Mouse (Mus musculus): ENCODE data around the gene Gm10053.
"Not testable (repeated sequence)": the region's sequence is repeated elsewhere in the genome, so short reads cannot be mapped to it uniquely, and the experiment has no call there.

Gene Gm10053

DNA sequence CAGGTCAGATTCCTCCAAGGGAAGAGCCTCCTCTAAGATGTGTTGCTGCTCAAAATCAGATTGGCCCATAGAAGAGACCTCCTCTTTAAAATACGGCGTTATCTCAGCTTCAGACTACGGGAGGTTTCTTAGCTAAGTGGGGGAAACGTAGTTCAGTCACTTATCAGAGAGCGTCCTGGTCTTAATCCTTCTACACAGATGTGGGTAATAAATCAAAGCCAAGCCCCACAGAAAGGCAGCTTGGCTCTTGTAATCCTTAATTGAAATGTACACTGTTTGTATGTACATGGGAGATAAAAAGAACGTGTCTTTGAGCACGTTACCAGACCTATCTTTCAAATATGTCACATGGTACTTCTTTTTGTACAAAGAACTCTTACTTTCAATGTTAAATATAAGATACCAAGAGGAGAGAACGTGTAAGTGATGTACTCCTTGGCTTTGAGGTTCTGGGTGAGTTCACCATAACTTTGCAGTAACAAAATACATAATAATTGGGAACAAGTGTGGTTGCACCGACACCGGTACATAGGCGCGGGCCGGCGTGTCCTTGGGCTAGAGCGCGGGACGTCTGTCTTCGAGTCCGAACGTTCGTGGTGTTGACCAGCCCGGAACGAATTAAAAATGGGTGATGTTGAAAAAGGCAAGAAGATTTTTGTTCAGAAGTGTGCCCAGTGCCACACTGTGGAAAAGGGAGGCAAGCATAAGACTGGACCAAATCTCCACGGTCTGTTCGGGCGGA, at the start of gene Gm10053:
TSS of gene Gm10053 (plus strand) at position 558 of the 742 bp plus-strand sequence.
- DNase-seq (ENCODE audit: low read depth, low spot score): not testable (repeated sequence)

DNA sequence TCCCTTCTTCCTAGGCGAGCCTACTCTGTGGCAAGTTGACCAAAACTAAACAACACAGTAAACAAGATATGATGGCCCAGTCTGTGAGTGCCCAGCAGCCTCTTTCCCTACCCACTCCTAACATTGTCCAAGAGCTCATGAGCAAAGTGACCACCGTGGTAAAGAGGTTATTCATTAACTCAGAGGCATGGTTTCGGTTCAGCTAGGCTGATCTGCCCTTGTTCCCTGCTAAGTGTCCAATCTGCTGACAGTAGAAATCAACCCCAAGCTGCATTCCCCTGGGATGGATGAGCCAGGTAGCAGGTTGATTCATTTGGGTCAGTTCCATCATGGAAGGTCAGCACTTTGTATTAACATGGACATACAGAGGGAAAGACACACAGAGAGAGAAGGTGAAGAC, 33.4 kb upstream of the Gm10053 start:
- no peak for DNase-seq (ENCODE audit: low read depth, low spot score)

DNA sequence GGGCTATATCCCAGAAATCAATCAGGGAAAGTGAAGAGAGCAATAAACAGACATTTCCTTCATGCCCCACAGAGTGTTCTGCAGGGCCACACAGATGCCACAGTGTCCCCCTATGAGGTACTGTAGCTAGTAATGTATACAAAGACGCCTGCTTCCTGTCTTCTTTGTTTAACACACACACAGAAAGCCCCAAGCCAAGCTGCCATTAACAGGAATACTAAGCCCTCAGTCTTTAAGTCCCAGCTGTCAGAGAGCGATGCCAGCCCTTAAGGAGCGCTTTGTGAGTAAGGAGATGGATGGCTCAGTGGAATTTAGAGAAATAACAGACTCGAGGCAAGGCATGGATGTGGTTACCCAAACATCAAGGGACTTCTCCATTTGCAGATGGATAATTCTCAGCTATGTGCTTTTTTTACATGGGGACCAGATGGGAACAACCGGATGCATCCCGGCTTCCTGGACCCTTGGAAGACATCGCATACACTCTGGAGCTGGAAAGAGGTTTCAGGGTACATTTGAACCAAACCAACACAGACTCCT, 30.4 kb upstream of the Gm10053 start:
- no peak for DNase-seq (ENCODE audit: low read depth, low spot score)

DNA sequence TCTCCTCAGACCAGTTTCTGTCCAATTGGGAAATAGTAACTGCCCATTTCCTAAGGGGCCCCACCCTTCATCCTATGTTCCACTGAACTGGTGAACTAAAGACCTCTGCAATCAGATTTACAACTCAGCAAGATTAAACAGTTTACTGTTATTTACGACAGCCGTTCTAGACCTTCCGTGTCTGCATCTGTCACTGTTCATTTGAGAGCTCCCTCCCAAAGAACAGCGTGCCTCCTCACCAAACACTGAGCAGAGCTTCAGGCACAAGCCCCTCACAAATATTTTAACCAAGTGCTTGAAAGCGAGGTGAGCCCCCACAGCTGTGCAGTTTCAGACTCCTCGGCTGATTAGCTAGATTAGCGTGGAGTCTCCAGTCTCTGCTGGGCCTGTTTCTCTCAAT, 27.1 kb upstream of the Gm10053 start:
- DNase-seq (ENCODE audit: low read depth, low spot score): no peak

DNA sequence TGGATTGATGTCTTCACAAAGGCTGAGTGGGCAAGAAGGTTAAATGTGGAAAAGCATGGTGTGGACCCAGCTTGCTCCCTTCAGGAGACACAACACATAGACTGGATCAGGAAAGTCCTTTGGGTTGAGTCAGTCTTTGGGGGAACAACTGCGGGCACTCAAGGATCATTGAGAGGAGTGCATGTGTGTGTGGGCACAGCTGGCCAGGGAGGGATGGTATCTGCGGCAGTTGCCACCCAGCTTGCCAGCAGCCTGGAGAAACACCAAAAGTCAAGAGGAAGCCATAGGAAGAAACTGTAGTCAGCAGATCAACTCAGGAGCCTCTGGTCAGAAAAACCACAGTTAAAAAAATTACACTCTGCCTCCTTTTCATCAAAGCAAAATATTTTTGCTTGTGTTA, 26.6 kb upstream of the Gm10053 start:
- no peak for DNase-seq (ENCODE audit: low read depth, low spot score)

DNA sequence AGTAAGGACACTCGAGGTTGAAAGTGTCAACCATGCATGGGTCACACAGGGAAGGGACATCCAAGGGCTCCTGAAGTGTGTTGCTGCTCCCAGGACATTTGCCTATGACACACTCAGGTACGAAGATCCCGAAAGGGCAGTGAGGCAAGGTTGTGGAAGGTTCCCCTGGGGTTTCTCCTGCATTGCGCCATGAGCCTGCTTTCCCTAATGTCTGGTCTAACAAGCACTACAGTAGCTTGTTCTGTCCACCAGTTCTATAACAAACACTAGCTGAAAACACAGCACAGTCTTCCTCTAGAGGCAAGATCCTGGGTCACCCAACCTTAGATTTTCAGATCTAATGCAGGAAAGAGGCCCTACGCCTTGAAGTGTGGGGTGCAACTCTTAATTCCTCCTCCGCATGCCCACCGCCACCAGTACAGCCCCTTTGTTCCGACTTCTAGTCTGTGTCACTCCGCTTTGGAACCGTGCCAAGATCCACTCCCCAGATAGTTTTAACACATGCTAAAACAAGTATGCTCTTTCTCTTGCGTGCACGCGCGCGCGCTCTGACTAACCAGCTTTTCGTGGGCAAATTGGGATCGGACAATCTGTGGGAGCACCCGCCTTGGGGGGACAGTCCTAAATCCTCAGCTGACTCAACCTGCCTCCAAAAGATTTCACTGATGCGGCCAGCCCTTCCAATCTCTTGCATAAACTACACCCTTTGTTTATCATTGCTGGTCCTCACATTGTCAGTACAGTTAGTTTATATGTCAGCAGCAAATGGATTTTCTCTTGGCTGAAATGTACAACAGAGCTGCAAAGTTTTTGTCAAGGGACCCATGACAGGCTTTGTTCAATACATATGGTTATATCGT, 23.8 kb upstream of the Gm10053 start:
- no peak for DNase-seq (ENCODE audit: low read depth, low spot score)

DNA sequence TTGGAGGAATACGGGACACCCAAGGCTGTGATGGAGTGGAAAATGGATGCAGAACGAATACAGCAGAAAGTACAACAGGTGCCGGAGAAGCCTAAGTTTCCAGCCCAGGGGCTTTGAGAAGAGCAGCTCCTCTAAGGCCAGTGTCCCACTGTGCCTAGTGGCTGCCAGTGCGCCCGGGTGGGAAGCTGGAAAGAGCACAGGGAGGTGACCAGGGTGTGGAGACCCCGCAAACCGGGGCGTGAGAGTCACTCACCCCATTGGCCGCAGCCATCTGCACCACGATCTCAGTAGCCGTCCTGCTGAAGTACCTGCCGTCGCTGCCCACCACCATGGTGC, 14.2 kb upstream of the Gm10053 start:
- DNase-seq (ENCODE audit: low read depth, low spot score): no peak

DNA sequence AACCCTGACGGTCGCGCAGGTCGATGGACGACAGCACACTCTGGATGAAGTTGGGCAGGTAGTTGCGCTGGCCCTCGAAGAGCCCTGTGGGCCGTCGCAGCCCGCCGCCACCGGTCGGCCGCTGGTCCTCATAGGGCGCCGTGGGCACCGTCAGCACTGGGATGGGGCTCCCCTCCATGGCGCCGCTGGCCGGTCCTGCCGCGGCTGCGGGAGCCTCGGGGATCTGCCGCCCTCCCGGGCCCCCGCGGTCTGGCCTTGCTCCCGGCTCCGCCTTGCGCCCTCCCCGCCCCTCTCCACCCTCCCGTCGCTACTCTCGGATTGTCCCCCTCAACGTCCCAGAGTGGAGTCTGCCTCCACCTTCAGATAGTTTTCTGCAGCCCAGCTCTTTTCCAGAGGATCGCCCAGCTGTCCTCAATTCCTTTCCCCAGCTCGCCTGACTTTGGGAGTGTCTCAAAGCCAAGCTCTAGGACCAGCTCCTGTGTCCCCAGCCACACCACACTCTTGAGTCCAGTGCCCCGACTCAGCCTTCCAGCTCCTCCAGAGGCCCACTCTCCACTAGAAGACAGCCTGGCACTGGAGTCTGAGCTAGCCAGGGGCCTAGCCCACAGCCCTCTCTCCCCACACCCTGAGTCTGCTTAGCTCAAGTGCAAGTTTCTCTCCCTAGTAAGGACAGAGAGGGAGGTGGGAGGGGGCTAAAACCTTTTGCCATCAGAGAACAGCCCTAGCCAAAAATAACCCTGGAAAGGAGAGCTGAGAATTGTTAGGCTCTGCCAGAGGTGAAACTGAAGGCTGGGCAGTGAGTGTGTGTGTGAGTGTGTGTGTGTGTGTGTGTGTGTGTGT, 13.7 kb upstream of the Gm10053 start, which contains the start of gene Pgm5:
TSS of gene Pgm5 (minus strand) at position 244 of the 840 bp plus-strand sequence.
- no peak for DNase-seq (ENCODE audit: low read depth, low spot score)

DNA sequence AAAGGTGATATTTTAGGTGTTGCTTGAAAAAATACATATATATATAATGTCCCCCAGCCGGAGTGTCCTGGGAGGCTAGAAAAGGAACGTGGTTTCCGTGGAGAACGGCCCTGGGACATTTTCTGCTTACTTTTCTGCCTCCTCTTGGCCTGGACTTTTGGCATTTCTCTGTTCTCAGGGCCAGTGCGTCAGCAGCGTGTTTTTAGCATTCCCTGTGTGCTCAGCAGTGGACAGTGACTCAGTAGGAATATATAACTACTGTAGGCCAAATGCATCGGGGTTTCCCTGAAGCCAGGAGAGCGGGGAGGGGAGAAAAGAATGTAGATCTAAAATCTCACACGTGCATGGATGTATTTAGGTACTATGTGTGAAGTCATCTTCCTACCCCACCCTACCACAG, 10.1 kb upstream of the Gm10053 start:
- DNase-seq (ENCODE audit: low read depth, low spot score): no peak

DNA sequence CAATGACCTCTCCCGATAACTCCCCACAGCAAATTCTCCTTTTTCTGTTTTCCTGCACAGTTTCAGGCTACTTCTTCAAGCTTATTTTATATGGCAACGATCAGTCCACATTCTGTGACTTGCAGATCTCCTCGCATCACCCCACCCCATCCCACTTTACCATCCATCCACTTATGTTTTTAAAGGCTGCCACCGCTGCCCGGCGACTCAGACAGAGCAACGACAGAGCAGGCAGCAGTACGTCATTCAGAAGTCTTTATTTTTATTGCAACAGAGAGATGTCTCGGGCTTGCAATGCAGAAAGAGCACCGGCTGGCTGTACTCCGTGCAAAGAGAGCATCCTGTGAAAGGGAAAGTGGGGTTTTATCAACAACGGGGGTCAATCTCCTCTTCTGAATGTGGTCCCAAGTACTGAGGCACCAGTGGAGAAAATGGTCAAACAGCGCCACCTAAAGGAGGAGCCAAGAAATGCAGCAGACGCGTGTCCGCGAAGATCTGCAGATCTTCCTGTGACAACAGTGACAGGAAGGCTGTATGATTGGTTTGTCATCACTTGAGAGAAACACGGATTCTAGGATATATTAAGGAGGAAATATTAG, 4.3 kb upstream of the Gm10053 start:
- peak; percentile 62 for DNase-seq (ENCODE audit: low read depth, low spot score)

DNA sequence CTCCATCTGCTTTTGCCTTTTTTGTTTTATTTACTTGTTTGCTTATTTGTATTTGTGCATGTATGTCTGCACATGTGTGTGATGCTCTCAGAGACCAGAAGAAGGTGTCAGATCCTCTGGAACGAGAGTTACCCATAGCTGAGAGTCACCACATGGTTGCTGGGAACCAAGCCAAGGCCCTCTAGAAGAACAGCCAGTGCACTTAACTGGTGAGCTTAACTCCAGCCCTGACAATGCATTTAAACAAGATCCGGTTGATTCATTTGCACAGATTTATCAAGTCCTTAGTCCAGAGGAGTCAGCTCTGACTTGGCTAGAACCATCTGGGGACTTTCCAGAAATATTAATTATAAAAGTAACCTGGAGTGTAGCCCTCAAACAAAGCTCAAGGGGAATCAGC, 1.6 kb upstream of the Gm10053 start:
- no peak for DNase-seq (ENCODE audit: low read depth, low spot score)

DNA sequence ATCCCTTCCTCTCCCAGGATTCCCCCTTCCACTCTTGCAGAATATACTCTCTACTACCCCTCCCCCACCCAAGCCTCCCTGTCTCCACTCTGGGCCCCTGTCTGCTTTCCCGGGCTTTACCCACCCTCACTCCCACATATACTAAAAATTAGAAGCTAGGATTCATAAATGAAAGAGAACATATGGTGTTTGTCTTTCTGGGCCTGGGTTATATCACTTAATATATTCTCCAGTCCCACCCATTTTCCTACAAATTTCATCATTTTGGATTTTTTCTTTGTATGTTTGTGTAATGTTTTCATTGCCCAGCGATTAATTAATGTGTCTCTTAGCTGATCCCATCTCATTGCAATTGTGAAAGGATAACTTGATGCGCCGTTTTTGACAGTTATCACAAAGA, 5.8 kb downstream of the Gm10053 start:
- DNase-seq (ENCODE audit: low read depth, low spot score): no peak

DNA sequence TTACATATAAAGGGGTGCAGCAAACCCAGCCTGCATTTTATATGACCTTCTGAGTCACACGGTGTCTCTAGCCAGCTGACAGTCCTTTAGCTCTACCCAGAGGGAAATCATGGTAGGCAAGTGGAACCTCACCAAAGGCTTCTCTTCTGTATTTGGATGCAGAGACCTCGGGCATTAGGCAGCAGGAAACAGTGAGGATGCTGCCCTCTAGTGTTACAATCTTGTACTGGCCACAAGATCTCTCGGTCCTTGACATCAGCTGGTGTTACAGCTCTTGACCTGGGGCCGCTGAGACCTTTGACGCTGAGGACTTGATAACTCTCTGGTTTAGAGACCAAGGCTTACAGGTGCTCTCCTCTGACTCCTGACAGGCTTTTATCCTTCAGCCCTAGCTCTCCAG, 10.0 kb downstream of the Gm10053 start:
- peak; percentile 64 for DNase-seq (ENCODE audit: low read depth, low spot score)

DNA sequence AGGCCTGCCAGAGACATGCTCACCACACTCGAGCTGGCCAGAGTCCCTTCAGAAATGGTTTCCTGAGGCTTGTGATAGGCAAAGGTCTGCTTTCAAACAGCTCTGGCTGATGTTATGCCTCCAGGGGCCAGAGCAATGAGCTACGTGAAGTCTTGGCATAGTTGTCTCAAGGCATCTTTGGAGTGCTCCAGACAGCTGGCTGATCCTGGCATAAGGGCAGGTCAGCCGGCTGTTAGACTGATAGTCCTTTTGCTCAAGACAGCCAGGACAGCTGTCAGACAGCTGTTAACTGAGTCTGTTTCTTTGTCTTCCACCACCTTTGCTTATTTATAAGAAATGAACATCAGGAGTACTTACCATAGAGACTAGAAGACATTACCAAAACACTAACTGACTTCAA, 11.4 kb downstream of the Gm10053 start:
- no peak for DNase-seq (ENCODE audit: low read depth, low spot score)

DNA sequence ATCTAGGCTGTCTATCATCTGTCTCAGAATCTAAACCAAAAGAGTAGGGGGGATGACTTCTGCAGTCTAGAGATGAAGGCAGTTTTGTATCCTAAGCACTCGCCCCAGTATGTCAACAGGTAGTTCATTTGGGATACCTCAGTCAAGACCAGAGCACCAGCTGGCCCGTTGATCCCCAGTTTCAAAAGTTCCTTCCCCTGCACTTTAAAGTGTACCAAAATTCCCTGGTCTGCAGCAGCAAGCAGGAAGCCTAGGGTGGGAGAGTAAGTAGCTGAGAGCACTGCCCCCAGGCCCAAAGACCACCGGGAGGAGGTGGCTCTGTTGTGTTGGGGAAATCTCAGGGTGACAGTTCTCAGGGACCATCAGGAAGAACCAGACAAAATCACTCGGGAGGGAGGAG, 21.1 kb downstream of the Gm10053 start:
- no peak for DNase-seq (ENCODE audit: low read depth, low spot score)

DNA sequence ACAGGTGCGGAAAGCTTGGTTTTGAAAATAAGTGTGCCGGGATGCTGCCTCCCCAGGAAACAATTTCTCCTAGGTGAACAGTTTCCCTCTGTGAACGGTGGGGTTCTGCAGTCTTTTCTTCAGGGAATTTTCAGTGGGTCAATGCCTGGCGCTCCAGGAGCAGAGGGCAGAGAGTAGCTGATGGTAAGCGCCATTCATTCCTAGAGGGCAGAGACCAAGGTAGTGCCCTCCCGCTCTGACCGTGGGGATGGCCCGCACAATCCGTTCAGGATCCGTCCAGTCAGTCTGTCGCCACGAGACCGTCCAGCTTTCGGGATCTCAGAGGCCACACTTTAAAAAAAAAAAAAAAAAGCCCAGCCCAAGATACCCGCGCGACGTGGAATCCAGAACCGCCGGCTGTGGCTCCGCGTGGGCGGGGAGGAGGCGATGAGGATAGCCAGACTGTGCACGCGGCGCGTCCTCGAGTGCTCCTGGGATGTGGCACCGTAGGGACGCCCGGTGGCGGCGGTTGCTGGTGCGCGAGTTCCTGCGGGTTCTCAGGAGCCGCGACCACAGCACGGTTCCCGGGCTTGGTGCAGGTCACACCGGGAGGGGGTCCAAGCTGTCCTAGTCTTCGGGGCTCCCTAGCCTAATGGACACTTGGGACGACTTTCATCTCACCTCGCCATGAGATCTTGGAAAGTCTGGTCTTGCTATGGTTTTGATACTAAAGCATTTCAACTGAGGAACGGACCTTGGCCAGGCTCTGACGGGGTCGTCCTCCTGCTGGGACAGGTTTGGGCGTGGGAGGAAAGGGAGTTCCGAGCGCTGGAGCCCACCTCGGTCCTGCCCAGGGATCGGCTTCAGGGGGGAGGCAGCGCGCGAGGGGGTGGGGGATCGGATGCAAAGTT, 21.8 kb downstream of the Gm10053 start:
- DNase-seq (ENCODE audit: low read depth, low spot score): no peak

DNA sequence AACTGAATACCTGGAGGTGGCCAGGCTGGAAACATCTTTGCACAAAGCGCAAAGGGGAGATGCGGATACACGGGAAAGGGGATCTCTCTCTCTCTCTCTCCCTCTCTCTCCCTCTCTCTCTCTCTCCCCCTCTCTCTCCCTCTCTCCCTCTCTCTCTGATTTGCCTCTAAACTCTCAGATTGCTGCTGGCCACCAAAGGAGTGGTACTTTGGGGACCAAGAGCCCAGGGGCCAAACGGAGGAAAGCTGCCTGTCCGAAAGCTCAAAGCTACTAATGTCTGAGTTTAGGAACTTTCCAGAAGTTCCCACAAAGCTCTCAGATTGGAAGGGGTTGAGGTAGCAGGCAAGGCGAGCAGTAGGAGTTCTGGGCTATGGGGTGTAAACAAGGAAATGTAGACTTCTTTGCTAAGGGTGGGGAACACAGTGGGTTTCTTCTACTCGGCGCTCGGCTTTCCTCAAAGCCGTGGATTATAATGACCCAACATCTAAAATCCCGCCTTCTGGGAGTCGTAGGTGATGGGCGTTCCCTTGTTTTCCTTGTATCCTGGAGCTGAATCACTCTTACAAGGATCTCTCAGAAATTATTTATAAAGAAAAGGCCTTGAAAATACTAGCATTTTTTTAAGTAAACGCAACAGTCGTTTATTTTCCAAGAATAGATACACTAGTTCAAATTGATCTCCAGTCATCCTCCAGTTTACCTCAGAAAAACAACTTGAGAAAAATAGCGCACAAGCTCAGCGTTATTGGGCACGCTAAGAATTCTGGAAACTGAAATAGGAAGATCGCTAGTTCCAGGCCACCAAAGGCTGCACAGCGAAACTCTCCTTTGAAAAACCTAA, 22.6 kb downstream of the Gm10053 start:
- no peak for DNase-seq (ENCODE audit: low read depth, low spot score)

DNA sequence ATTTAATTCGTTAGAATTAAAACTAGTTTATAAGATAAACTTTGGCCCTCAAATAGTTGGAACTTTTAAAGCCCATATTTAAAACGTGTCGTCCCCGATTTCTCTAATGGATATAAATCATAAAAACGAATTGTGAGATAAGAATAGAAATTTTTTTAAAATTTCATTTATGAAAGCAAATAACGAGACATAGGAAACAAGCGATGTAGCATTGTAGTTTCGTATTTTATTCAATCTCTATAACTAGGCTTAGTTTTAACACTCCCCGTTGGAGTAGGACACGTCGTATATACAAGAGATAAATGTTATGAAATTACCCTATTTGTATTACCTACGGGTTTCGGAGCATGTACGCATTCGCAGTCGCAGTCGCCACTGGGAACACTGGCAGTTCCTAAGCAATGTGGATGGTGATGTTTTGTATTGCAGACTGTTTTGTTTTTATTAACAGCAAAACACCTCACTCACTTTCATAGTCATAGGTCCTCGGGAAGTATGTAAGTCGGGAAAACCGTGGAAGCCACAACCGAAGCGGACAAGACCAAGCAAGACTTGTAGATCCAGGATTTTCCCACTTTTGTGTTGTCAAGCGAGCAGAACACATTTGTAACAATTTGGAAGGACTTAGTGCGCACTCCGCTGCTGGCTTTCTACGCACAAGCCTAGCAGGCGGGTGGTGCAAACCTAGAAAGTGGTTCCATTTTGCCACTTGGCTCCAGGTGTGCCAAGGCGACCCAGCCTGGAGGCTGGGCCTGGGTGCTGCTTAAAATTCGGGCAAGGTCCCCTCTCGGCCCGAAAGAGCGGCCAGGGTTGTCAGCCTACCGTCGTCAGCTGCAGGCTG, 23.5 kb downstream of the Gm10053 start:
- DNase-seq (ENCODE audit: low read depth, low spot score): no peak
